Mouse (Mus musculus): ENCODE results near the gene Cdh26. TPM values are rescaled to one million over a fixed set of nuclear protein-coding genes. Genes with fewer than 3 reads are reported as not detected.

Cdh26 gene
- polyA plus RNA-seq, 1 experiment: 0.06 TPM

DNA sequence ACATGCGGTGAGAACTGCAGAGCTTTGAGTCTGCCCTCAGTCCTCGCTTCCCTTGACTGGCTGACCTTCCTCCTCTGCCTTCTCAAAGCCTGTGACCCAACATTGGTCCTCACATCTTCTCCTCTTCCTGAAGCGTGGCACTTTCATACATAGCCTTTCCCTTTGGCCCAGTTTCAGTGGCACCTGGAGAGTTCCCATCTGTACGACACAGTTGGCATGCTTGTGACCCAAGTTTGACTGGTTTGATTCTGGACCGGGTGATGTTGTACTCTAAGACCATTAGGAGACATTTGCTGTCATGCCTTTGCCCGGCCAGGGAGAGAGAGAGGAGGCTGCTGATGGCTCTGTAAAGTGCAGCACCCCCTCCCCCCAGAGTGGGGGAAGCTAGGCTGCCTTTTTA, 96.4 kb downstream of the Cdh26 start:
- Histone ChIP-seq H3K4me1 (ENCODE audit: control insufficient read depth, insufficient read depth, insufficient read length, low read length) (no peaks in the 10 kb centered on the region), H3K36me3 (ENCODE audit: control insufficient read depth, insufficient read depth, low read length) (no peaks in the 10 kb centered on the region), H3K27me3 (ENCODE audit: control insufficient read depth, insufficient read depth, low read length) (no peaks in the 10 kb centered on the region), H3K27ac (ENCODE audit: insufficient read depth, low read depth, low read length) (no peak overlapping the region), H3K4me3 (ENCODE audit: low read depth, low read length) (no peak overlapping the region)
- TF ChIP-seq POLR2A (IDR thresholded peaks at IDR 0.05; ENCODE audit: low read depth, low read length) (no peak), CTCF (IDR thresholded peaks at IDR 0.05; ENCODE audit: extremely low read depth, insufficient read length, insufficient replicate concordance, low read depth, low read length) (no peak)
- 71% methylated on average over 6 of the region's 6 CpGs for WGBS

DNA sequence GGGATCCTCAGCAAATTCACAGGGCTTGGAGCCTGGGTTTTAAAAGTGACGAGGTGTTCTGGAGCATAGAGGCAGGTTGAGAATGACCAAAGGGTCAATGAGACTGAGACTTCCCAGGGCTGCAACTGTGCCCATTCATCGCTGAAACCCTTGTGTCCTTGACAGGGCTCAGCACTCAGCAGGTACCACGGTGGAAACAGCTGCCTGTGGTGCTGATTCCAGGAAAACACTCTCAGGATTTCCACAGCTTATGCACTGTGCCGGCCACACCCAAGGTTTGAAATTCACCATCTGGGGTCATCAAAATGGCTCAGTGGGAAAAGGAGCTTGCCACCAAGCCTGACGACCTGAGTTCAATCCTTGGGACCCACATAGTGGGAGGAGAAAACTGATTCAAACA, 100.9 kb downstream of the Cdh26 start:
- WGBS: 57% methylated on average over 5 of the region's 5 CpGs
- Histone ChIP-seq H3K36me3 (ENCODE audit: control insufficient read depth, insufficient read depth, low read length) (no peaks in the 10 kb centered on the region), H3K4me1 (ENCODE audit: control insufficient read depth, insufficient read depth, insufficient read length, low read length) (no peaks in the 10 kb centered on the region), H3K27ac (ENCODE audit: insufficient read depth, low read depth, low read length) (no peak overlapping the region), H3K4me3 (ENCODE audit: low read depth, low read length) (no peak overlapping the region), H3K27me3 (ENCODE audit: control insufficient read depth, insufficient read depth, low read length) (no peaks in the 10 kb centered on the region)
- TF ChIP-seq CTCF (IDR thresholded peaks at IDR 0.05; ENCODE audit: extremely low read depth, insufficient read length, insufficient replicate concordance, low read depth, low read length): no peak
- TF ChIP-seq POLR2A (IDR thresholded peaks at IDR 0.05; ENCODE audit: low read depth, low read length): no peak

DNA sequence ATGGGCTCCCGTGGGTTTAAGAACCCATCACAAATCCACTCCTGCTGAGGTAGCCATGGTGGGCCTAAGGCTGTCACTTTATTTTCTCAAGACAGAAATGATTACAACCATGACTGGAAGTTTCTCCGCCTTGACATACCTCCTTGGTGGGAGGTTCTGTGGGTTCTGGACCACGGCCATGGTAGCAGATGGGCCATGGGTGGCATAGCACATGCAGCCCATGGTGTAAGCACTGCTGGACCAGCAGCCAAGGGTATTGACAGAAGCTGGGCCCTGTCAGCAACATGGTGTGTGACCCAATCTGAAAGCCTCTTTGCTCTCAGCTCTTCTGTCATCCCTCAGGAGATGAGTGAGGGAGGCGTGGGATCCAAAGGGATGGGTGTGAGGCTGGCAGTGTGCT, 106.2 kb downstream of the Cdh26 start:
- Histone ChIP-seq H3K4me1 (ENCODE audit: control insufficient read depth, insufficient read depth, insufficient read length, low read length) (no peaks in the 10 kb centered on the region), H3K4me3 (ENCODE audit: low read depth, low read length) (no peak overlapping the region), H3K36me3 (ENCODE audit: control insufficient read depth, insufficient read depth, low read length) (no peaks in the 10 kb centered on the region), H3K27ac (ENCODE audit: insufficient read depth, low read depth, low read length) (no peak overlapping the region), H3K27me3 (ENCODE audit: control insufficient read depth, insufficient read depth, low read length) (no peaks in the 10 kb centered on the region)
- no peak for TF ChIP-seq POLR2A (IDR thresholded peaks at IDR 0.05; ENCODE audit: low read depth, low read length)
- no peak for TF ChIP-seq CTCF (IDR thresholded peaks at IDR 0.05; ENCODE audit: extremely low read depth, insufficient read length, insufficient replicate concordance, low read depth, low read length)
- WGBS: 78% methylated on average over 4 of the region's 4 CpGs

Other genes with a start within 250 kb of the Cdh26 start
- gene Sycp2, start 22.8 kb upstream of the Cdh26 start, polyA plus RNA-seq (2012; rRNA removed): not detected in 2 replicates
- 1.1 TPM in 2 replicates for gene Ppp1r3d, start 16.1 kb upstream of the Cdh26 start, polyA plus RNA-seq (2012; rRNA removed)
- 0.23 and 0.37 TPM in 2 replicates for gene Fam217b, start 16.0 kb upstream of the Cdh26 start, polyA plus RNA-seq (2012; rRNA removed)